Comparison of ENCODE assay signal across 13 mouse cellular contexts in the genomic region with DNA sequence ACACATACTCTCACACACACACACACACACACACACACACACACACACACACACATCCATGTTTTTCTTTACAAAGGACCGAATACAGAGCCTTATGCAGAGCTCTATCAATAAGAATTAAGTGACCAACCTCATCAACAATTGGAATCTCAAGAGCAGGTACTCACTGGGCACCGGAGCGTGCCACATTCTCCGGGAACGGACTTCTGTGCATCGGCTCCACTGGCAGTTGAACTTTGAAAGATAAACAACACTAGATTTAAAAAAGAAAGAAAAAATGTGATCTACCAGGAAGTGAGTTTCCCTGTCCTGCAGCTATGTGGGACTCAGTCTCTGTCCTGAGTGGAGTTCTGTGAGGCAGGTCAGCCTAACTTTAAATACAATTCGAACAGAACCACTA.
DNase-seq lines count a peak whose midpoint lies in the region; ATAC-seq and TF ChIP-seq lines count a peak whose summit lies in the region.
"Had no signal": no experiment of that assay in that cellular context is flagged by ENCODE, and none has a peak within 500 bp of the region (broad histone marks: within the 10 kb centered on the region; RNA-seq: fewer than 3 reads in every experiment).

No protein-coding gene starts in this region.

- no peaks in the 10 kb centered on the region for H3K36me3 ChIP-seq in heart, embryonic 16.5 days (ENCODE audit: control insufficient read depth, insufficient read depth)
- no peaks in the 10 kb centered on the region for H3K36me3 ChIP-seq in heart, embryonic 10.5 days
- H3K36me3 ChIP-seq in kidney, embryonic 16.5 days (ENCODE audit: insufficient read depth, low read length): no peaks in the 10 kb centered on the region

- no peak overlapping the region for H3K9ac ChIP-seq in heart, embryonic 16.5 days (ENCODE audit: low read length)
- no peak overlapping the region for H3K9ac ChIP-seq in kidney, embryonic 16.5 days (replicated peaks; ENCODE audit: low read length)
- H3K9ac ChIP-seq: forebrain, embryonic 13.5 days had no signal

- H3K27ac ChIP-seq in heart, embryonic 16.5 days (ENCODE audit: low read length): no peak overlapping the region
- no peak overlapping the region for H3K27ac ChIP-seq in heart, embryonic 10.5 days
- H3K27ac ChIP-seq in kidney, embryonic 16.5 days (ENCODE audit: low read length): no peak overlapping the region
- no peak overlapping the region for H3K27ac ChIP-seq in gastrocnemius, adult 2 months
- H3K27ac ChIP-seq: forebrain, embryonic 13.5 days; macrophage had no signal

- intact Hi-C loops in gastrocnemius, adult 2 months (cut with DNase I): no loop called here

- TF ChIP-seq POLR2A in lung, adult 2 months (IDR thresholded peaks at IDR 0.05; ENCODE audit: borderline replicate concordance, extremely low read depth, low read depth, low read length): no peak

- peak overlapping the region; percentile 34; the same call in 1 of the 2 replicates for H3K4me2 ChIP-seq in heart, embryonic 16.5 days (ENCODE audit: low read depth, low read length)
- peak overlapping the region; percentile 30 for H3K4me2 ChIP-seq in kidney, embryonic 16.5 days (replicated peaks; ENCODE audit: low read depth, low read length)

- TF ChIP-seq CTCF in lung, adult 2 months (IDR thresholded peaks at IDR 0.05; ENCODE audit: insufficient read depth, low read length): no peak
- TF ChIP-seq CTCF in gastrocnemius, adult 2 months (IDR thresholded peaks at IDR 0.05): no peak

- H3K27me3 ChIP-seq in heart, embryonic 16.5 days (ENCODE audit: control insufficient read depth, insufficient read depth, low read length): peaks cover 10% of the 10 kb centered on the region
- H3K27me3 ChIP-seq in heart, embryonic 10.5 days (ENCODE audit: insufficient read depth, poor library complexity, severe bottlenecking): peaks cover 31% of the 10 kb centered on the region
- H3K27me3 ChIP-seq in kidney, embryonic 16.5 days (ENCODE audit: insufficient read depth, low read length): peaks cover 20% of the 10 kb centered on the region

- no peaks in the 10 kb centered on the region for H3K4me1 ChIP-seq in heart, embryonic 16.5 days (ENCODE audit: control insufficient read depth, insufficient read depth, low read length)
- peaks cover 5% of the 10 kb centered on the region for H3K4me1 ChIP-seq in heart, embryonic 10.5 days
- no peaks in the 10 kb centered on the region for H3K4me1 ChIP-seq in lung, adult 2 months (ENCODE audit: control insufficient read depth, insufficient read depth, low read length)
- no peaks in the 10 kb centered on the region for H3K4me1 ChIP-seq in kidney, embryonic 16.5 days (ENCODE audit: insufficient read depth, low read length)

- H3K9me3 ChIP-seq in heart, embryonic 16.5 days (replicated peaks; ENCODE audit: control insufficient read depth, low read length): no peaks in the 10 kb centered on the region
- H3K9me3 ChIP-seq in heart, embryonic 10.5 days: no peaks in the 10 kb centered on the region
- H3K9me3 ChIP-seq in kidney, embryonic 16.5 days (ENCODE audit: low read length): no peaks in the 10 kb centered on the region
- H3K9me3 ChIP-seq: forebrain, embryonic 13.5 days had no signal

- H3K4me3 ChIP-seq in heart, embryonic 16.5 days (ENCODE audit: low read length): no peak overlapping the region
- H3K4me3 ChIP-seq in heart, embryonic 10.5 days: no peak overlapping the region
- H3K4me3 ChIP-seq in lung, adult 2 months (replicated peaks; ENCODE audit: extremely low read depth, low read depth, low read length): peak overlapping the region; percentile 19
- no peak overlapping the region for H3K4me3 ChIP-seq in kidney, embryonic 16.5 days (ENCODE audit: low read length)
- H3K4me3 ChIP-seq in gastrocnemius, adult 2 months: no peak overlapping the region

- 60% methylated on average over 7 of the region's 7 CpGs for WGBS in heart, embryonic 16.5 days
- WGBS in heart, embryonic 10.5 days: 74% methylated on average over 7 of the region's 7 CpGs
- 44% methylated on average over 7 of the region's 7 CpGs for WGBS in lung, adult 2 months
- WGBS in kidney, embryonic 16.5 days: 55% methylated on average over 7 of the region's 7 CpGs

- ATAC-seq in heart, embryonic 16.5 days (replicated peaks; ENCODE audit: extremely low read depth, insufficient read depth, low FRiP score): no peak
- no peak for ATAC-seq in kidney, embryonic 16.5 days (ENCODE audit: low FRiP score, low TSS enrichment)
- ATAC-seq: forebrain, embryonic 13.5 days had no signal

- no peak for DNase-seq in heart, embryonic 10.5 days (ENCODE audit: low spot score)
- DNase-seq in lung, adult 2 months: peak; percentile 23
- DNase-seq in lung, postnatal 14 days: no peak
- DNase-seq in lung, postnatal 25 days (ENCODE audit: low spot score): peak; percentile 19
- DNase-seq in natural killer cell, adult 2 months (ENCODE audit: low spot score in 2 of 2): no peak
- DNase-seq in gastrocnemius, adult 2 months: no peak
- DNase-seq: cerebellum, adult 18-20 months; layer of hippocampus, adult 9-11 months; right cerebral cortex, postnatal 14 days had no signal

Comparison
In these comparisons a context has a peak if more than half of its experiments do, and no peak if none do; other contexts are left out.
1. DNase-seq: peak in lung, adult 2 months (single experiment) and lung, postnatal 25 days (single experiment); none in heart, embryonic 10.5 days (single experiment), lung, postnatal 14 days (single experiment), natural killer cell, adult 2 months (0 of 2) and gastrocnemius, adult 2 months (single experiment).